Mouse (Mus musculus): Measurements from ENCODE around the gene Paxip1.
A peak's percentile ranks its signal among the peaks of the same experiment; 100 is the strongest.

The Paxip1 gene

DNA sequence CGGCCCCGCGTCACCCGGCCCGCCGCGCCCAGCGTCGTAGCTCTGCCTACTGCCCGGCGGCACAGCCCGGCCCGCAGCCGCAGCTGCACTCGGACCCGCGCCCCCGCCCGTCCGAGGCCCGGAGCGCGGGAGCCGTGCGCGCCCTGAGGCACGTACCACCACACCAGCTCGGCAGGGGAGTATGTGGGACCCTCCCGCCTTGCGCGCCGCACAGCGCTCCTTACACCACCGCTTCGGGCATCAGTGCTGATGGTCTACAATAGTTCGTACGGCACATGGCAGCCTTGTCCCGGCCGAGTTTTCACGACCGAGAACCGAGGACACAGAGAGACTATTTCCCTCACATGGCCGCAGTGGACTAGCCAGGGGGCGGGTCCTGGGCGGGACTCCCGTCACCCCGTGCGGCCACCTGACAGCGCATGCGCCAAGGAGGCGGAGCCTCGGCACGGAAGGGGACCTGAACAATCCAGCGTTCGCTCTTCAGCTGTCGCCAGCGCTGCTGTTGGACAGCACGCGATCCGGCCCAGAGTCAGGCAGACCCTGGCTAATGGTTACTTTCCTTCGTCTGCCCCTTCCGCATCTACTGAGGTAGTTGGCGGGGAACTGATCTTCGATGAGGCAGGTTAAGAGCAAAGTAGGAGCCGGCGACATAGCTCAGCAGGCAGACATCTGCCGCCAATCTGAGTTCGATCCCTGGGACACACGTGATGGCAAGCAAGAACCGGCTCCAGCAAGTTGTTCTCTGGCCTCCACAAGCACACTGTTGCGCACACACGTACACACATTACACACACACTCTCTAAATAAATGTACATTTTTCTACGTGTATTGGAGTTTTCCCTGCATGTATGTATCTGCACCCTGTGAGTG lies at the start of gene Paxip1:
TSS of gene Paxip1 (minus strand) at position 389 of the 870 bp plus-strand sequence.
- peak; percentile 98 to 99 for DNase-seq

DNA sequence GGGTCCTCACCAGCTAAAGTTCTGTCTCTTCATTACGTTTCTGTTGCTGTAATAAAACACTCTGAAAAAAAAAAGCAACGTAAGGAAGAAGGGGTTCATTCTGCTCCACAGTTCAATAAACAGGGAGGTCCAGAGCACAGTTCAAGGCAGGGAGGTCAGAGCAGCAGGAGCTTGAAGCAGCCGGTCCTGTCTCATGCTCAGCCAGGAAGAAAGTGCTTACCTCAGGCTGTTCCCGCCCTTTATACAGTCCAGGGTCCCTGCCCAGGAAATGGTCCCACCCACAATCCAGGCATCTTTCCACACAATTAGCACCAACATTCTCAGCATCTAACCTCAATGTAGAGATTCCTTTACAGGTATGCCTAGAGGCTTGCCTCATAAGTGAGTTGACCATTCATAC lies 46.6 kb upstream of the Paxip1 start:
- DNase-seq = no peak

DNA sequence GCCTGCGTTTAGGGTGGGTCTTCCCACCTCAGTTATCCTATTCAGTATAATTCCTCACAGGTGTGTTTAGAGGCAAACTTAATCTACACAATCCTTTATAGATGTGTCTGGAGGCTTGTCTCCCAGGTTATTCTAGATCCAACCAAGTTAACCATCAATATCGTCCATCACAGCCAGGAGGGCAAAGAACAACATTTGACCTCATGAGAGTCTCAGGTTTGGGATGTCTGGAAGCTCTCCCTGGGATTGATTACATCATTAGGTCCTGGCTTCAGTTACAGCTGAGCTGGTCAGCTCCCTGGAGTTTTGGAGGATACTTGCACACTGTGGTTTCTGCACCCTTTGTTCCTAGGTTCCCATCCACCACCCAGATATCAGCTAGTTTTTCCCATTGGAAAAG lies 43.6 kb upstream of the Paxip1 start:
- DNase-seq = no peak

DNA sequence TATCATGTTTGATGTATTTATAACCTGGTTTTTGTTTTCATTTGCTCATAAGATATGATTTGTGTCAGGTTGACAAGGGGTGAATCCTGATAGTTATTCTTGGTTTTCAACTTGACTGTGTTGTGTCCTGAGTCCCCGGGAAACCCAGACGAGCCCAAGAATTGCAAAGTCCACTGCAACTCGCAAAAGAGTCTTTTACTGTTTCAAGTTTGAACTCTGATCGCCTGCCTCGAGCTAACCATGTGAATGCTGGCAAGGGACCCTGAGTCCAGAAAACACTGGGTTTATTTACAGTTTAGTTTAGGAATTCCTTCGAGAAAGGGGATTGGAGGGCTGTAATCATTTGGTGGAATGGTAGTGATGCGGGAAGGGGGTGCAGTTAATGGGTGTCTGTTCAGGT lies 36.5 kb upstream of the Paxip1 start:
- DNase-seq = no peak

DNA sequence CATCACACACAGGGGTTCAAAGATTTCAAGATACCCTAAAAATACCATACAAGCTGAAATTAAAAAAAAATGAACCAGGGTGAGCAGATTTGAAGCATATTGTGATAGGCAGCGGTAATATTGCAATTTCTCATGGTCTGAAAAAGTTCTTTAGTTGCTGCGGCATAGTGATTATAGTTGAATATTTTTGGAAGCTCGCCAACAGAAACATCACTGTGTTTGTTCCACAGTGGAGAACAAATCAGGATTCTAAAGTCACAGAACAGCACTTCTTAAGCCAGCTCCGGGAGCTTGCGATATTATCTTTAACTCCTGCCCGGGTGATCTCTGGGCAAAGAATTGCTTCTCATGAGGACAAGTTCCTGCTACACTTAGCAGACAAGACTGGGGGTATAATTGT lies 29.7 kb upstream of the Paxip1 start:
- no peak for DNase-seq

DNA sequence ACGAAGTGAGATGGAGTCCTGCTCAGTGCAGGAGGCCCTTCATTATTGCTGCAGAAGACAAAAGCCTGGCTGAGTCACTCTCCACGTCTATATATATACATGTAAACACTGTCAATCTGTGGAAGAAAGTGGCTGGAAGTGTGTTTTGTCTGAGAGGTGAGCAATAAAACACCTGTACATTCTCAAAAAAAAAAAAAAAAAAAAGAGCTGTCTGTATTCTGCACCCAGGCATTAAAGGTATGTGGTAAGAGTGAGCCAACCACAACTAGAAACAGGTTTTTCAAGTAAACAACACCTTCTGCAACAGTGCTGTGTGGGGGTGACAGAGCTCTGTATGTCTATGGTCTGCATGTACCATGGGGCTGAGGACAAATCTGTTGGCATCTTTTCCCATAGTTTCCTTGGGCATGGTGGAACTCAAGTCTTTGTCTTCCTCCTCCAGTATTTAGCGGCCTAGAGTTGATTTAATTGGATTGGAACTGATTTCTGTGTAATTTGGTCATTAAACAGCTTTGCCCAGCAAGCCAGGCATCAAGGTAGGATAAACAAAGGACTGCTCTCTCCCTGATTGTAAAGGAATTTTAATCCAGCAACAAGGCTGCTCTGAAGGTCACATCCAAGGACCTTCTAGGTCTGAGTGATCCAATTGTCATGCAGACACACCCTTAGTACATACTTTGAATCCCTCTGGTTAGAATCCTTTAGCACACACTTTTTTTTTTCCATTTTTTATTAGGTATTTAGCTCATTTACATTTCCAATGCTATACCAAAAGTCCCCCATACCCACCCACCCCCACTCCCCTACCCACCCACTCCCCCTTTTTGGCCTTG lies 27.6 kb upstream of the Paxip1 start:
- no peak for DNase-seq

DNA sequence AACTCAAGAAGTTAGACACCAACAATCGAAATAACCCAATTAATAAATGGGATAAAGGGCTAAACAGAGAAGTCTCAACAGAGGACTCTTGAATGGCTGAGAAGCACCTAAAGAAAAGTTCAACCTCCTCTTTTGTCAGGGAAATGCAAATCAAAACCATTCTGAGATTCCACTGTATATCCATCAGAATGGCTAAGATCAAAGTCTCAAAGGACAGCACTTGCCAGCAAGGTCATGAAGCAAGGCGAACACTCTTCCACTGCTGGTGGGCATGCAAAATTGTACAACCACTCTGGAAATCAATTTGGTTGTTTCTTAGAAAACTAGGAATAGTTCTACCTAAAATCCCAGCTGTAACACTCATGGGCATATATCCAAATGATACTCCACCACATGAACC lies 22.8 kb upstream of the Paxip1 start:
- DNase-seq = no peak

DNA sequence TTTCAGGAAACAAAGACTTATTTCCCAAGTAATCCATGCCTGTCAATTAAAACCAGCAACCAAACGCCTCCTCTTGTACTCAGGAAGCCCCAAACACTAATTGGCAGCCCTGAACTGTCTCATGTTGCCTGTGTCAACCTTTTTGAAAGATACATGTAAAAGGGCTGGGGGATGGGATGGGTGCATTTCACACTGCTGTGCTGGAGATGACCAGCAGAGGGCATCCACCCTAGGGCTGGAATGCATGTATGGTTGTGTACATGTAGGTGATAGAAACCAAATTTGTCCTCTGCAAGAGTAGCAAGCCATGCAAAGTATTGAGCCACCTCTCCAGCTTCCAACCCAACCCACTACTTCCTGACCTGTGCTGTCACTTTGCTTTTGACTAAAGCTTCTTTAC lies 2.4 kb upstream of the Paxip1 start:
- peak; percentile 83 to 86 for DNase-seq

DNA sequence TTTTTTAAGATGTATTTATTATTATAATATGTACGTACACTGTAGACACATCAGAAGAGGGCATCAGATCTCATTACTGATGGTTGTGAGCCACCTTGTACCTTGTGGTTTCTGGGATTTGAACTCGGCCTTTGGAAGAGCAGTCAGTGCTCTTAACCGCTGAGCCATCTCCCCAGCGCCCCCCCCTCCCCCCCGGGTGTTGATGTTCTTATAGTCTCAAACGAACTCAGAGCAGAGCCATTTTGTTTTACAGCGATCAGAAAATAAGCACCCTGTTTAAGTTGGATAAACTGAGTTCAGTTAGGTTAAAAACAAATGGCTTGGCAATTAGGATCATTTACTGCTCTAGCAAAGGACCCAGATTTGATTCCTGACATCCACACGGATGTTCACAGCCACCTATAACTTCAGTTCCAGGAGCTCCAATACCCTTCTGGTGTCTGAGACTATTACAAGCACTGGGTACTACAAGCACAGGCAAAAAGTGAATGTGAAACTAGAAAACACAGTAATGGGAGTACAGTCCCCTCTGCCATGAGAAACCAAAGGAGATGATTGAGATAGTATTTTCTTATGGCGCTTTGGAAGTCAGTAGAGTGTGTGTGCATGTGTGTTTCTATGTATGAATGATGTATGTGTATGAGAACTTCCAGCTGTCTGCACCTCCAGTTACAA lies 1.2 kb upstream of the Paxip1 start:
- DNase-seq = no peak

DNA sequence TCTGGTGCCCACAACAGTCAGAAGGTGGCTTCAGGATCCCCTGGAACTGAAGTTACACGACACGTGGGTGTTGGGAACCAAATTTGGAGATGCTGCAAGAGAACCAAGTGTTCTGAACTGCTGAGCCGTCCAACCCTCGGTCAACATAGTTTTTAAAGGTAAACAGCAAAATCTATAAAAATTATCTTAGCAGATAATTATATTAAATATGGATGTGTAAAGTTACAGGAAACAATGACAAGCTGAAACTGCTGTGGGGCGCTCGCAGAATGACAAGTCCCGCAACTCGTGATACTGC lies 631 bp upstream of the Paxip1 start:
- DNase-seq = no peak

DNA sequence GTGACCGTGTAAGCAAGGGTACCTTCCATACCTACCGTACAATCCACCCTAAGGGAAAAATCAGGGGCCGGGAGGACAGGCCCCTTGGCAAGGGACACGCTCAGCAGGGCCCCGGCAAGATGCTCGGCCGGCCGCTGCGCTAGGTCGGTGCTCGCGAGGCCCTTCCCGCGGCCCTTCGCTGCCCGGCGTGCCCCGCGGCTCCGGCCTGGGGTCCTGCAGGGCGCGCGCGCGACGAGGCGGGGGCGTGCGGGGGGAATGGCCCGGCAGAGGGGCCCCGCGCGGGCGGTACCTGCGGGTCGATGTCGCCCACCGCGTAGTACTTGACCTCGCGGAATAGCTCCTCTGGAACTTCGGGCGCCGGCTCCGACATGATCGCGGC lies 592 bp downstream of the Paxip1 start:
- DNase-seq = peak in 1 of 2 experiments; percentile 85

DNA sequence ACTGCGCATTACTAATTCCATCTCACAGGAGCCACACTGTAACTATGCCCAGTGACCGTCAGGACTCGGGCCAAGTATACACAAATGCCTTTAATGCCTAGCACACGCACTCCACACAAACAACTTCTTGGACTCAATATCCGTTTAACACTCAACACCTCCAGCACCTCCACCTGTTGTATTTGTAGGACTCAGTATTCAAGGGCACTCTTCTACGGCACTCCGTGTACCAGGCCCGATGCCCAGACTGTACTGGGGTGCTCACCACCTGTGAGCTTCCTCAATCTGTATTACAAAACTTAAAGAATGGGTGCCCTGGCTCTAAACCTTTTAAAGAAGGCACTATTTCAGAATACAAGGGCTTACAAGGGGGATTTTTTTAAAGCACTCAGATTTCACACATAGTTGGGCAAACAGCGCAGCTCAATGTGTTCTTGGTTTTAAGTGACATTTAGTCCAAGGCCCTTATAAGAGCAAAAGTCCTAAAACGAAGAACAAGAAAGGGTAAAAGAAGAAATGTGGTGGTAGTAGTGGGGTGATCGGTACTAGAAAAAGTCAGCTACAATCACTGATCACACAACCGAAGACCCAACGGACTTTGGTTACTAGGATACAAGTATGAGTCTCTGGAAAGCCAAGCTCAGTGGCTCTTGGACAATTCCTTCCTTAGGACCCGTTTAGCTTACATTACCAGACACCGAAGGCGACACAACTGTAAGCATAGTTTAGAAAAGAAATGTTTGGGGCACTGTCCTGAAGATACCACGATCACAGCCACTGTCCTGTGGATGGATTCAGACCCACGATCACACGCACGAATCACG lies 1.2 kb downstream of the Paxip1 start:
- DNase-seq = peak; percentile 25

DNA sequence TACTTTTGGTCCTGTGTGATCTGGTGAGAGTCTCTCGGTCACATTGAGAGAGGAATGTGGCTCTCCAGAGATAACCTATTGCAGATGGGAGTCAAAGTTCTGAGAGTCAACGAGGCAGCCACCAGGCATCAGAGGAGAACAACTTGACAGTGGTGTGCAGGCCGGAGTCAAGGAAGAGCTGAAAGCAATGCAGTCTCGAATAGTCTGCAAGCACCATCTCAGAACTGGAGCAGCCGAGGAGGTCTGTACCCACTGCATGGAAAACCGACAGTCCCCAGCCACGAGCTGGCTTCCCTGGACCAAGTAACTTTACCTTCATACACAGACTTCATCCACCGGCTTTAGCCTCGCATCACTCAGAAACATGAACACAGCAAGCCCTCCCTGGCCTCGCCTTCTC lies 1.9 kb downstream of the Paxip1 start:
- DNase-seq = no peak

DNA sequence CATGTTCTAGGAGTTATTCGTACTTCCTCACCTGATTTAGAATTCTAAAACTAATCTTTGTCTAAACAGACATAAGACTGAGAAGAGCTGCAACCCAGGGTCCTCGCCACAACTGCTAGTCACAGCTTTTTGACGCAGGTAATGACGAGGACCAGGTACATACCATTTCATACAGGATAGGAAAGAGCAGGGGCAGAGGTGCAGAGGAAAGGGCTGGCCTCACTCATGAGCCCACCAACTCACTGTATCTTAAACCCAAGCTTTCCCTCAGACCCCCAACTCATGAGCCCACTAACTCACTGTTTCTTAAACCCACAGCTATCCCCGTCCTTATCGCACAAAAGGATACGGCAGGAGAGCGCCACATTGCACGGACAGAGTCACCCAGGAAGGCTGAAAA lies 8.1 kb downstream of the Paxip1 start:
- no peak for DNase-seq

DNA sequence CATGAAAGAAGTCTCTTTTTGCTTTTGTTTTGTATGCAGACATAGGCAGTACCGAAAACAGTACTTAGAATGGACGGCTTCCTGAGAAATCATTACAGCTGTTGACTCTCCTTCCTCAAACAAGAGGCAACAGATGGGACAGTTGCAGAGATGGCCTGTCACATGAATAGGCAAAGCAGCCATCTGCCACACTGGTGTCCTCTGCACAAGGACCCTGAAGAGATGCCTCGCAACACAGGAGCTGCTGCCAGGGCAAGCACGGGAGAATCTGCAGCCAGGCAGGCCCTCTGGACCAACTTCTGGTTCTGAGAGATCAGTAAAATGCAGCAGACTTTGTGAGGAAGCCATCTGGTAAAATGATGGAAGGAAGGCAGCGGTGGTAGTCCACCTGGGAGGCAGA lies 23.5 kb downstream of the Paxip1 start:
- no peak for DNase-seq

DNA sequence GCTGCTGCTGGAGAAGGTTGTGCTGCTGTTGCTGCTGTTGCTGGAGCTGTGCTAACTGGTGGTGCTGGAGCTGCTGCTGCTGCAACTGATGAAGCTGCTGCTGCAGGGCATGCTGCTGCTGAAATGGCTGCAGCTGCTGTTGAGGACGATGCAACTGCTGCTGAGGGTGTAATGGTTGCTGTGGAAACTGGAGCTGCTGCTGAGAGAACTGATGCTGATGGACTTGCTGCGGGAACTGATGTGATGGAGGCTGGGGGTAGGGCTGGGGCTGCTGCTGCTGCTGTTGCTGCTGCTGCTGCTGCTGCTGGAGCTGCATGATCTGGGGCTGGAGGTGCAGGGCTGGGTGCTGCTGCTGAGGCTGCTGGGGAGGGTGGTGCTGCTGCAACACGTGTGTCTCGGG lies 25.7 kb downstream of the Paxip1 start:
- DNase-seq = no peak

DNA sequence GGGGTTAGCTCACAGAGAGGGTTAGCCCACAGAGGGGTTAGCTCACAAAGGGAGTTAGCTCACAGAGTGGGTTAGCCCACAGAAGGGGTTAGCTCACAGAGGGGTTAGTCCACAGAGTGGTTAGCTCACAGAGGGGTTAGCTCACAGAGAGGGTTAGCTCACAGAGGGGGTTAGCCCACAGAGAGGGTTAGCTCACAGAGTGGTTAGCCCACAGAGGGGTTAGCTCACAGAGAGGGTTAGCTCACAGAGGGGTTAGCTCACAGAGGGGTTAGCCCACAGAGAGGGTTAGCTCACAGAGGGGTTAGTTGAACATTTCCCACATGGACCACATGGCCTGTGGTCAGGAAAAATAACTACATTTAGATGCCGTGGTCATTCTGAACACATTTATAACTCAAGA lies 46.5 kb downstream of the Paxip1 start:
- no peak for DNase-seq

DNA sequence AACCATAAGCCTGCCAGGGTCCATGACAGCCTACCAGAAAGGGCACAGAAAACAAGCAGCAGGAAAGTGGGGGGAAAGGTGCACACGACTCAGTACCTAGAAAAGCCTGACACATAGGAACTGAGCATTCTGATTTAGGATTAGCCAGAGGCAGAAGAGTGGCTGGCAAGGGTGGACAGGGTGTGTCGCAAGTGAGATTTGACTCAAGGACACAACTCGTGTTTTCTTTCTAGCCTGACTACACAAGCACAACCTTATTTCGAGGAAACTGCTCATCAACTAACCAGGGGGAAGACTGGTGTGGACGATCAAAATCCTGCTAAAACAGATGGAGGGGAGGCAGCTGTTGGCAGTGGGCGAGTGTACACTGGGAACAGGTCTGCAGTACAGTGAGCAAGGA lies 52.3 kb downstream of the Paxip1 start:
- no peak for DNase-seq

DNA sequence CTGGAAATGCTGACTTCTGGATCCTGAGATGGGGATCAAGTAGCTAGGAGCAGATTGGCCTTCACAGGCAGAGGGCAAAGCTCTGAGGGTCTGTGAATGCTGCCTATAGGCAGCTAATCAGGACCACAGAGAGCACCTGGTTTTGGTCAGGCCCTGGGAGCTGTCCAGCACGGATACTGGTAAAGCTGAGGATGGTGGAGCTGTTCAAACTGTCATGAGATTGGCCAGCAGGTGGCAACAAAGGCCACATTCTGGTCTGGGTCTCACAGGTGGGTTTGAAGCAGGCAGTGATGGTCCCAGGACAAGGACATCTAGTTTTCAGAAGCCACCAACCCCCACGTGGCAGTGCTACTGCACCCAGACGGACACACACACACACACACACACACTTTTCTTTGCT lies 54.3 kb downstream of the Paxip1 start:
- peak; percentile 34 to 50 for DNase-seq

DNA sequence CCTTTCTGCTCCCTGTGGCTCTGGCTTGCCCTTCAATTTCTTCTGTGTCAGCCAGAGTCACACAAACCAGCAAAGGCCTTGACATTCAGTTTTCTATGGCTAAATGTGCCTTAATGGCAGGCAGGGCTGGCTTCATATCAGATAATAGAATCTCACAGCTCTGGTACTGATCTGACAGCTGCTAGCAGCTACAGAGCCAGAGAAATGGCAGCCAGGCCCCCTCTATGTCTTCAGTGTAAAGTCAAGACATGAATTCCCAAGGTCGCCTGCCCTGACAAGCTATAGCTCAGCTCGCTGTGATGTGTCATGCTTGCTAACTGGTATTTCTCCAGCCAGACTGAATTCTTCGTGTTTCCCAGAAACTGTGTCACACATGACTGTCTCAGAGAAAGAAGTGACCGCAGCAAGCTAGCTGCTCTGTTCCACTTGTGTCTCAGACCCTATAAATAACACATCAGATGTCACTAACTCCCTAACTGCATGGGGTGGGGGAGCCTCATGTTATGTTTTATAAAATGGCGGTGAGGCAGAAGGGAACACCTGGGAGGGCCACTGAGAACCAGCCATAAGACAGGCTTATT lies 59.1 kb downstream of the Paxip1 start:
- no peak for DNase-seq

DNA sequence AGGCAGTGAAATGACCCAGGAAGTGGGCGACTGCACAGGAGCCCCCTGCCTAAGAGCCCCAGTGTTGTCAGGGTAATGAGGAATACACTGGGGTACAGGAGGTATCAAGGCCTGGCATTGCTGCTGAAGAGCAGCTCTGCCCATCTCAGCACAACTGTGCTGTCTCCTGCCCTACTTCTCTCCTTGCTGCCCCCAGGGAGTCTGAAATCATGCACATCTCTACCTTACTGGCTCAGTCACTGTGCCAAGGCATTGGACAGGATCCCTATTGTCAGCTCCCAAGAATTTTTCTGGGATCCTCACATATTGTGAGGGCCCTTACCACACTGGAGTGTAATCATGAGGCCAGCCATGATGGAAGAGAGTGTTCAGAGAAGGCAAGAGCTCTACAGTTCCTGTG lies 60.1 kb downstream of the Paxip1 start:
- DNase-seq = peak; percentile 44 to 50

DNA sequence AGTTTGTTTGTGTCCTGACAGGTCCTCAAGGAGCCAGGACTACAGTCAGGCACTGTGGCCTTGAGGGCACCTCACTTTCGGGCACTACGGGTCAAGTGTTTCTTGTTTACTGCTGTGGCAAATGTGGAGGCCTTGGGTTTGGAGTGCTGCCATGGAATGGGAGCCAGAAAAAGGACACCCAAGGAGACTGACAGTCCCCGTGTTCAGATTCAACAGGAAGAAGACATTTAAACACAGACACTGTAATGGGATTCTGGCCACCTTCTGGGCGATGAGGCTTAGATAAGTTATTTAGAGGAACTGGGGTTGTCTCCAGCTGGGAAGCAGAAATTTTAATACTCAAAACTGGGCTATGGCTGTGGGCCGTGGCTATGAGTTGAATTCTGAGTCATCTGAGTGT lies 60.8 kb downstream of the Paxip1 start:
- DNase-seq = peak; percentile 54 to 68

DNA sequence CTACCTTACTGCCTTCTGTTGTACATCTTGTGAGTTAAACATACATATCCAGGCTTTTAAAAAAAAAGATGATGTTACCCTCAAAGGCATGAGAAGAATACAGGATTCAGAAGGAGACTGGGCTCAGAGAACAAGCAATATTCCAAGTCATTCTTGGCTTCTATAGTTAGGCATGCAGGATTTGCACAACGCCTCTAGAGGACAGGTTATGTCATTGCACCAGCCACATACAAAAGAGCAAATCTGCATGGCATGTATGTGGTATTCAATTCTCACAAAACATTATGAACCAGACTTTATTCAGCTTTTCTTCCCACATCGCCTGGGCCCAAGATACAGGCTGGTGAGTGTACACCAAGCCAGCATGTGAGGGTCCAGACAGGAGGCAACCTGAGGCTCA lies 67.0 kb downstream of the Paxip1 start:
- no peak for DNase-seq
